Mouse (Mus musculus) forebrain, embryonic 16.5 days (tissue): ENCODE data around the gene 9230104L09Rik. TPM values are rescaled to one million over a fixed set of nuclear protein-coding genes. Genes with fewer than 3 reads are reported as not detected.

Source experiments
- ATAC-seq: fragments of 200-750 bp; cut with Nextera tagmentation; 2 replicates; pipeline ENCODE4 v1.8.0; 2017; ENCODE audit warnings: mild to moderate bottlenecking, moderate library complexity
- H3K27ac ChIP-seq: fragments of 300-500 bp; sonication (generic); 2 replicates; pipeline ENCODE4 v1.5.1; 2014; ENCODE audit warnings: low read length, control low read depth
- H3K27me3 ChIP-seq: fragments of 300-500 bp; sonication (generic); replicated peaks from 2 replicates; pipeline ENCODE4 v1.6.1; 2014; ENCODE audit warnings: low read length; ENCODE audit not compliant: control insufficient read depth, insufficient read depth
- H3K36me3 ChIP-seq: fragments of 300-500 bp; sonication (generic); 2 replicates; pipeline ENCODE4 v1.6.1; 2014; ENCODE audit not compliant: control insufficient read depth, insufficient read depth
- H3K4me1 ChIP-seq: fragments of 300-500 bp; sonication (generic); replicated peaks from 2 replicates; pipeline ENCODE4 v1.6.1; 2014; ENCODE audit warnings: low read length; ENCODE audit not compliant: control insufficient read depth, insufficient read depth
- H3K4me2 ChIP-seq: fragments of 300-500 bp; sonication (generic); 2 replicates; pipeline ENCODE4 v1.6.1; 2014; ENCODE audit warnings: mild to moderate bottlenecking, low read length, control low read depth
- H3K4me3 ChIP-seq: fragments of 300-500 bp; sonication (generic); replicated peaks from 2 replicates; pipeline ENCODE4 v1.5.1; 2014; ENCODE audit warnings: mild to moderate bottlenecking, low read length, control low read depth
- H3K9ac ChIP-seq: fragments of 300-500 bp; sonication (generic); replicated peaks from 2 replicates; pipeline ENCODE4 v1.6.1; 2014; ENCODE audit warnings: low read depth, low read length, control low read depth
- H3K9me3 ChIP-seq: fragments of 300-500 bp; sonication (generic); 2 replicates; pipeline ENCODE4 v1.6.1; 2016; ENCODE audit warnings: low read length; ENCODE audit not compliant: control insufficient read depth
- WGBS: fragments of 180-500 bp; shearing (Covaris S2); extraction: QIAGEN DNeasy Blood & Tissue Kit; methylation state at CpG from one replicate; pipeline ENCODE4 v1.1.7; 2014; 5-methylcytosine and 5-hydroxymethylcytosine counted together
- polyA plus RNA-seq: library from polyadenylated mRNA; unstranded; fragments of >200 nt; fragmentation: Nextera tagmentation; extraction: Ambion mirVana; gene quantifications from 2 replicates; pipeline ENCODE4 v1.2.1, GENCODE M21; 2015

9230104L09Rik gene
- polyA plus RNA-seq, 1 experiment from 2014 or later: not detected

DNA sequence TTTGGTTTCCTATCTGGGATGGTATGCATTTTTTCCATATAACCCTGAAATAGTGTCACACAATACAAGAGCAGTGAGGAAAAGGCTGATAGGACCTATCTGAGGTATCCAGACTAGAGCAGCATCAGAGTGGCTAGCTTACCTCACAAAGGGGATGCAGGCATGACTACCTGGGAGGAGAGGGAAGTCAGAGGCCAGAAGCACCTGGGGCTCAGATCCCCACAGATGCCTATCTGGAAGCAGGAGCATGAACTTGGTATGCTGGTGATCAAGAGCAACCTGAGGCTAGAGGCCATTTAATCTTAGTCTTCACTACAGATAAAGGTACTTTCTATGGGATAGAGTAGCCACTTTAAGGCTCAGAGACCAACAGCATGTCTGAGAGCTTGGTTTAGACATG is 44.9 kb downstream of the 9230104L09Rik start, which contains the start of gene Cst13:
TSS of gene Cst13 (plus strand) at position 173 of the 400 bp plus-strand sequence.
- H3K4me3 ChIP-seq: no peak within 1 kb of the TSS
- no peaks in the 10 kb centered on the region for H3K27me3 ChIP-seq
- no peaks in the 10 kb centered on the region for H3K4me1 ChIP-seq
- no peak within 1 kb of the TSS for H3K9ac ChIP-seq
- no peaks in the 10 kb centered on the region for H3K9me3 ChIP-seq
- H3K27ac ChIP-seq: no peak within 1 kb of the TSS
- H3K4me2 ChIP-seq: no peak within 1 kb of the TSS
- ATAC-seq: no peak
- H3K36me3 ChIP-seq: no peaks in the 10 kb centered on the region

GRCm38 (mm10) chr2:148806696-148807095 is 58.1 kb downstream of the 9230104L09Rik start:
- Histone ChIP-seq H3K4me1 (no peaks in the 10 kb centered on the region), H3K9ac (no peak overlapping the region), H3K36me3 (no peaks in the 10 kb centered on the region), H3K27me3 (no peaks in the 10 kb centered on the region), H3K4me2 (no peak overlapping the region), H3K9me3 (no peaks in the 10 kb centered on the region), H3K27ac (no peak overlapping the region), H3K4me3 (no peak overlapping the region)
- ATAC-seq: no peak
- WGBS: 79% methylated on average over 6 of the region's 6 CpGs

DNA sequence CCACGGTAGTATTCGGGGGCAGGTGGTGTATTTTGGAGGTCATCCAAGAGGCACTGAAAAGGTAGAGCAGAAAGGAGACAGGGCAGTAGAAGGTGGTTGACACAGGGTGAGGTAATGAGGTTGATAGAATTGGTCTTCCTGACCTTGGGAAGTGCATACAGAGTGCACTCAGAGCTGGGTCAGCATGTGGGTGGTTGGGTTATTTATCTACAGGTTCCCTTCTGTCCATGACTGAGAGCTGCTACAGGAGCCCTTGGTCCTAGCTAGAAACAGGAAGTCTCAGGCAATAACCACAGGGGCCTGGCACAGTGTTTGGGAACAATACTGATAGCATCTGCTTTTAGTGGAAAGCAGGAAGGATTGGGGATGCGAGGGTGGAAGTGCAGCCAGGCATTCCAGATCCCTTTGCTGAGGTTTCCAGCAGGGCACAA is 63.3 kb downstream of the 9230104L09Rik start:
- no peak for ATAC-seq
- H3K27ac ChIP-seq: no peak overlapping the region
- H3K9ac ChIP-seq: no peak overlapping the region
- no peaks in the 10 kb centered on the region for H3K27me3 ChIP-seq
- no peak overlapping the region for H3K4me2 ChIP-seq
- 65% methylated on average over 3 of the region's 3 CpGs for WGBS
- no peaks in the 10 kb centered on the region for H3K36me3 ChIP-seq
- H3K4me3 ChIP-seq: no peak overlapping the region
- H3K4me1 ChIP-seq: no peaks in the 10 kb centered on the region
- H3K9me3 ChIP-seq: no peaks in the 10 kb centered on the region

GRCm38 (mm10) chr2:148798485-148798884 is 66.4 kb downstream of the 9230104L09Rik start, which contains the start of gene Cst8:
Gene Cst8 (plus strand): TSS chr2:148798785.
- H3K4me2 ChIP-seq: no peak within 1 kb of the TSS
- no peaks in the 10 kb centered on the region for H3K27me3 ChIP-seq
- no peak within 1 kb of the TSS for H3K9ac ChIP-seq
- H3K9me3 ChIP-seq: no peaks in the 10 kb centered on the region
- H3K27ac ChIP-seq: no peak within 1 kb of the TSS
- ATAC-seq: no peak
- H3K36me3 ChIP-seq: no peaks in the 10 kb centered on the region
- H3K4me1 ChIP-seq: no peaks in the 10 kb centered on the region
- no peak within 1 kb of the TSS for H3K4me3 ChIP-seq
- WGBS: 94% methylated on average over 1 of the region's 1 CpGs

Other genes starting within 250 kb of the 9230104L09Rik start
- gene Nxt1, start 192.4 kb downstream of the 9230104L09Rik start, polyA plus RNA-seq: 54.6 and 62.5 TPM in 2 replicates
- 23.0 and 24.3 TPM in 2 replicates for gene Gzf1, start 184.0 kb downstream of the 9230104L09Rik start, polyA plus RNA-seq
- gene Napb, start 132.6 kb downstream of the 9230104L09Rik start, polyA plus RNA-seq: 39.3 and 52.6 TPM in 2 replicates
- gene Cstl1, start 114.7 kb downstream of the 9230104L09Rik start, polyA plus RNA-seq: not detected in 2 replicates
- not detected in 2 replicates for gene Cst11, start 93.5 kb downstream of the 9230104L09Rik start, polyA plus RNA-seq
- not detected in 2 replicates for gene 8030411F24Rik, start 83.0 kb downstream of the 9230104L09Rik start, polyA plus RNA-seq
- not detected in 2 replicates for gene Cst12, start 75.7 kb downstream of the 9230104L09Rik start, polyA plus RNA-seq
- not detected in 2 replicates for gene Cst8, start 66.3 kb downstream of the 9230104L09Rik start, polyA plus RNA-seq
- gene Cst13, start 45.0 kb downstream of the 9230104L09Rik start, polyA plus RNA-seq: not detected in 2 replicates
- gene Cst9, start 29.9 kb downstream of the 9230104L09Rik start, polyA plus RNA-seq: not detected in 2 replicates
- 482 and 493 TPM in 2 replicates for gene Cst3, start 10.7 kb upstream of the 9230104L09Rik start, polyA plus RNA-seq
- gene Gm1330, start 138.2 kb upstream of the 9230104L09Rik start, polyA plus RNA-seq: not detected in 2 replicates
- gene Gm10750, start 152.2 kb upstream of the 9230104L09Rik start, polyA plus RNA-seq: not detected in 2 replicates